ENCODE assay signal across 9 mouse cellular contexts in genomic region chr7:126950647-126951615, GRCm38 (mm10). TPM values are rescaled to one million over a fixed set of nuclear protein-coding genes. Genes with fewer than 3 reads are reported as not detected.
DNase-seq lines count a peak whose midpoint lies in the region; ATAC-seq lines count a peak whose summit lies in the region.
"Had no signal": no experiment of that assay in that cellular context is flagged by ENCODE, and none has a peak within 500 bp of the region (broad histone marks: within the 10 kb centered on the region; RNA-seq: fewer than 3 reads in every experiment).

No protein-coding gene starts in this region.

- H3K36me3 ChIP-seq in heart, embryonic 12.5 days: no peaks in the 10 kb centered on the region; the same call in 1 of the 2 replicates
- H3K36me3 ChIP-seq in hindbrain, embryonic 11.5 days (ENCODE audit: control insufficient read depth, insufficient read depth, low read length): no peaks in the 10 kb centered on the region
- peaks cover 5% of the 10 kb centered on the region; the same call in 1 of the 2 replicates for H3K36me3 ChIP-seq in midbrain, embryonic 15.5 days (replicated peaks)

- H3K27ac ChIP-seq in heart, embryonic 12.5 days (ENCODE audit: poor library complexity, severe bottlenecking): no peak overlapping the region
- no peak overlapping the region for H3K27ac ChIP-seq in brown adipose tissue, adult 24 weeks (replicated peaks; ENCODE audit: low read depth, low read length)
- H3K27ac ChIP-seq in hindbrain, embryonic 11.5 days (ENCODE audit: low read depth, low read length): peak overlapping the region; percentile 82
- peak overlapping the region; percentile 89 for H3K27ac ChIP-seq in midbrain, embryonic 15.5 days

- no peak for ATAC-seq in heart, embryonic 12.5 days (ENCODE audit: insufficient number of reproducible peaks, low FRiP score)
- ATAC-seq in hindbrain, embryonic 11.5 days (ENCODE audit: low FRiP score): no peak
- peak; percentile 25; the same call in 1 of the 2 replicates for ATAC-seq in midbrain, embryonic 15.5 days (replicated peaks)

- H3K4me1 ChIP-seq in heart, embryonic 12.5 days (replicated peaks): peaks cover 14% of the 10 kb centered on the region
- H3K4me1 ChIP-seq in brown adipose tissue, adult 24 weeks (ENCODE audit: control insufficient read depth, insufficient read depth, insufficient read length, low read length): peaks cover 3% of the 10 kb centered on the region
- H3K4me1 ChIP-seq in hindbrain, embryonic 11.5 days (replicated peaks; ENCODE audit: control insufficient read depth, insufficient read depth, low read length): no peaks in the 10 kb centered on the region
- H3K4me1 ChIP-seq in midbrain, embryonic 15.5 days: peaks cover 53% of the 10 kb centered on the region

- 0 out of 2 replicates have a peak overlapping the region, but pooled peaks have one; percentile 9 for H3K4me3 ChIP-seq in heart, embryonic 12.5 days
- H3K4me3 ChIP-seq in brown adipose tissue, adult 24 weeks (ENCODE audit: insufficient read depth, low read depth, low read length): peak overlapping the region; percentile 30
- H3K4me3 ChIP-seq in hindbrain, embryonic 11.5 days (ENCODE audit: low read depth, low read length): peak overlapping the region; percentile 46
- peak overlapping the region; percentile 59 for H3K4me3 ChIP-seq in midbrain, embryonic 15.5 days

- H3K4me2 ChIP-seq in heart, embryonic 12.5 days: peak overlapping the region; percentile 99; the same call in 1 of the 2 replicates
- peak overlapping the region; percentile 97 for H3K4me2 ChIP-seq in hindbrain, embryonic 11.5 days (replicated peaks; ENCODE audit: low read depth, low read length)
- H3K4me2 ChIP-seq in midbrain, embryonic 15.5 days: peak overlapping the region; percentile 92

- H3K9ac ChIP-seq in heart, embryonic 12.5 days: no peak overlapping the region
- peak overlapping the region; percentile 55 for H3K9ac ChIP-seq in hindbrain, embryonic 11.5 days (ENCODE audit: low read depth, low read length)
- H3K9ac ChIP-seq in midbrain, embryonic 15.5 days: peak overlapping the region; percentile 75

- intact Hi-C loops in heart, postnatal 25 days (cut with DNase I): no loop called here

- H3K9me3 ChIP-seq in heart, embryonic 12.5 days (replicated peaks): no peaks in the 10 kb centered on the region
- no peaks in the 10 kb centered on the region for H3K9me3 ChIP-seq in hindbrain, embryonic 11.5 days (ENCODE audit: control insufficient read depth, low read length)
- no peaks in the 10 kb centered on the region for H3K9me3 ChIP-seq in midbrain, embryonic 15.5 days

- WGBS in heart, embryonic 12.5 days: 5% methylated on average over 26 of the region's 26 CpGs
- 5% methylated on average over 26 of the region's 26 CpGs for WGBS in hindbrain, embryonic 11.5 days
- 3% methylated on average over 26 of the region's 26 CpGs for WGBS in midbrain, embryonic 15.5 days

- no peak for DNase-seq in heart, postnatal 25 days (ENCODE audit: low spot score)
- no peak for DNase-seq in hindbrain, embryonic 11.5 days (ENCODE audit: low spot score)
- DNase-seq in layer of hippocampus, postnatal 14 days (ENCODE audit: low spot score in 2 of 2): no peak
- no peak for DNase-seq in thymus, postnatal 36 days
- DNase-seq in lung, postnatal 14 days: no peak

- H3K27me3 ChIP-seq in heart, embryonic 12.5 days (replicated peaks): peaks cover 62% of the 10 kb centered on the region
- H3K27me3 ChIP-seq in hindbrain, embryonic 11.5 days (ENCODE audit: control insufficient read depth, insufficient read depth, low read length): peaks cover 20% of the 10 kb centered on the region
- no peaks in the 10 kb centered on the region for H3K27me3 ChIP-seq in midbrain, embryonic 15.5 days (replicated peaks)

RNA-seq across cellular contexts. Expression of gene Sez6l2, which starts 0.6 kb away (rescaled TPM):
- 0.11 TPM in 1 of 2 replicates, not detected in the other for polyA plus RNA-seq in heart, embryonic 12.5 days (2016; fragmentation: Nextera tagmentation; extraction: Ambion mirVana)
- total RNA-seq in heart, postnatal 25 days (2021): 10 to 100 TPM in 1 of 2 experiments, 1 to 10 TPM in 1; 8.3 to 11.4 TPM
- 0.71 and 0.75 TPM in 2 replicates for polyA plus RNA-seq in brown adipose tissue, adult 24 weeks (2012; ENCODE audit: insufficient read depth, insufficient read length, missing spikeins)
- 13.2 and 14.2 TPM in 2 replicates for polyA plus RNA-seq in hindbrain, embryonic 11.5 days (2014; fragmentation: Nextera tagmentation; extraction: Ambion mirVana)
- 50.5 and 56.2 TPM in 2 replicates for polyA plus RNA-seq in midbrain, embryonic 15.5 days (2015; fragmentation: Nextera tagmentation; extraction: Ambion mirVana)
- total RNA-seq in layer of hippocampus, postnatal 14 days (2021): 100 to 1,000 TPM; 316 to 335 TPM

RNA-seq across cellular contexts. Expression of gene Asphd1, which starts 1.5 kb away (rescaled TPM):
- not detected in 2 replicates for polyA plus RNA-seq in heart, embryonic 12.5 days (2016; fragmentation: Nextera tagmentation; extraction: Ambion mirVana)
- total RNA-seq in heart, postnatal 25 days (2021): not detected
- not detected in 2 replicates for polyA plus RNA-seq in brown adipose tissue, adult 24 weeks (2012; ENCODE audit: insufficient read depth, insufficient read length, missing spikeins)
- 0.90 and 0.92 TPM in 2 replicates for polyA plus RNA-seq in hindbrain, embryonic 11.5 days (2014; fragmentation: Nextera tagmentation; extraction: Ambion mirVana)
- 7.8 and 8.9 TPM in 2 replicates for polyA plus RNA-seq in midbrain, embryonic 15.5 days (2015; fragmentation: Nextera tagmentation; extraction: Ambion mirVana)
- total RNA-seq in layer of hippocampus, postnatal 14 days (2021): 10 to 100 TPM; 35.2 to 38.6 TPM
- polyA plus RNA-seq: spleen, adult 2 months had no signal

RNA-seq across cellular contexts. Expression of gene Kctd13, which starts 22.3 kb away (rescaled TPM):
- polyA plus RNA-seq in heart, embryonic 12.5 days (2016; fragmentation: Nextera tagmentation; extraction: Ambion mirVana): 16.1 and 17.3 TPM in 2 replicates
- 1 to 10 TPM; 5.3 to 6.8 TPM for total RNA-seq in heart, postnatal 25 days (2021)
- 8.8 and 10.9 TPM in 2 replicates for polyA plus RNA-seq in brown adipose tissue, adult 24 weeks (2012; ENCODE audit: insufficient read depth, insufficient read length, missing spikeins)
- polyA plus RNA-seq in hindbrain, embryonic 11.5 days (2014; fragmentation: Nextera tagmentation; extraction: Ambion mirVana): 30.1 and 33.5 TPM in 2 replicates
- 133 and 136 TPM in 2 replicates for polyA plus RNA-seq in midbrain, embryonic 15.5 days (2015; fragmentation: Nextera tagmentation; extraction: Ambion mirVana)
- 100 to 1,000 TPM; 140 to 145 TPM for total RNA-seq in layer of hippocampus, postnatal 14 days (2021)

RNA-seq across cellular contexts. Expression of gene Cdipt, which starts 24.8 kb away (rescaled TPM):
- polyA plus RNA-seq in heart, embryonic 12.5 days (2016; fragmentation: Nextera tagmentation; extraction: Ambion mirVana): 70.2 and 75.5 TPM in 2 replicates
- total RNA-seq in heart, postnatal 25 days (2021): 10 to 100 TPM; 52.0 to 56.6 TPM
- polyA plus RNA-seq in brown adipose tissue, adult 24 weeks (2012; ENCODE audit: insufficient read depth, insufficient read length, missing spikeins): 33.4 and 41.3 TPM in 2 replicates
- polyA plus RNA-seq in hindbrain, embryonic 11.5 days (2014; fragmentation: Nextera tagmentation; extraction: Ambion mirVana): 68.9 and 69.5 TPM in 2 replicates
- polyA plus RNA-seq in midbrain, embryonic 15.5 days (2015; fragmentation: Nextera tagmentation; extraction: Ambion mirVana): 136 and 150 TPM in 2 replicates
- total RNA-seq in layer of hippocampus, postnatal 14 days (2021): 100 to 1,000 TPM; 159 to 165 TPM

RNA-seq across cellular contexts. Expression of gene Cdiptos, which starts 25.0 kb away (rescaled TPM):
- 0.70 and 1.3 TPM in 2 replicates for polyA plus RNA-seq in heart, embryonic 12.5 days (2016; fragmentation: Nextera tagmentation; extraction: Ambion mirVana)
- under 1 TPM in 1 of 2 experiments, not detected in 1; 0.25 TPM for total RNA-seq in heart, postnatal 25 days (2021)
- polyA plus RNA-seq in brown adipose tissue, adult 24 weeks (2012; ENCODE audit: insufficient read depth, insufficient read length, missing spikeins): 2.0 and 2.3 TPM in 2 replicates
- polyA plus RNA-seq in hindbrain, embryonic 11.5 days (2014; fragmentation: Nextera tagmentation; extraction: Ambion mirVana): 0.63 and 0.93 TPM in 2 replicates
- polyA plus RNA-seq in midbrain, embryonic 15.5 days (2015; fragmentation: Nextera tagmentation; extraction: Ambion mirVana): 1.1 and 1.5 TPM in 2 replicates
- under 1 TPM; 0.30 to 0.79 TPM for total RNA-seq in layer of hippocampus, postnatal 14 days (2021)

Comparison
In these comparisons a context has a peak if more than half of its experiments do, and no peak if none do; other contexts are left out.
1. H3K27ac ChIP-seq: peak in hindbrain, embryonic 11.5 days (single experiment) and midbrain, embryonic 15.5 days (single experiment); none in heart, embryonic 12.5 days (single experiment) and brown adipose tissue, adult 24 weeks (single experiment).
2. H3K4me3 ChIP-seq: peak in every context shown above with its lines; median percentile 59 in midbrain, embryonic 15.5 days; 46 in hindbrain, embryonic 11.5 days; 30 in brown adipose tissue, adult 24 weeks; 9 in heart, embryonic 12.5 days.
3. Peak in every context shown above with its lines, with median percentiles within 50 percentile points of each other: H3K4me2 ChIP-seq.